11 mouse cellular contexts compared by ENCODE assay signal in the genomic region with DNA sequence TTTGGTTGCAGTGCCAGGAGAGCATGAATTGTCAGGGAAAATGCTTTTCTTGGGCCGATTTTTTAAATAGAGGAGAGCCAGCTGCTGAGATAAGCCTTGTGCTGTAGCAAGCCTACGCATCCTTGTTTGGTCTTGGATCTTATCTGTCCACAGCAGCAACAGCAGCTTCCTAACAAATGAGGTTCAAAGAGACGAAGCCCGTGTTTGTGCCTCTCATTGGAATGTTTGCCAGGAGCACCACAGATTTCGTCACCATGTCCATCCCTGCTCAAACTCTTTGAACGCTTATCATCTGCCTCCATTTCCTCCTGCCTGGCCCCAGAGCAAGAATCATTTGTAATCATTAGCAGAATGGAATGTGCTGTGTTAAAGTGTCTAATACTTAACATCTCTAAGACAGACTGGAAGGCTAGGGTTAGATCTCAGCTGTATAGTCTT. TPM values are rescaled to one million over a fixed set of nuclear protein-coding genes. Genes with fewer than 3 reads are reported as not detected.
DNase-seq lines count a peak whose midpoint lies in the region; ATAC-seq and TF ChIP-seq lines count a peak whose summit lies in the region.
"Had no signal": no experiment of that assay in that cellular context is flagged by ENCODE, and none has a peak within 500 bp of the region (broad histone marks: within the 10 kb centered on the region; RNA-seq: fewer than 3 reads in every experiment).

No protein-coding gene starts in this region.

- no peaks in the 10 kb centered on the region for H3K9me3 ChIP-seq in liver, postnatal 0 days (ENCODE audit: low read length)
- no peaks in the 10 kb centered on the region for H3K9me3 ChIP-seq in hindbrain, embryonic 11.5 days (ENCODE audit: control insufficient read depth, low read length)
- H3K9me3 ChIP-seq in hindbrain, embryonic 16.5 days (ENCODE audit: control insufficient read depth, low read length): no peaks in the 10 kb centered on the region
- H3K9me3 ChIP-seq in midbrain, embryonic 15.5 days: no peaks in the 10 kb centered on the region

- H3K4me3 ChIP-seq in heart, adult 2 months: no peak overlapping the region
- H3K4me3 ChIP-seq in liver, postnatal 0 days (ENCODE audit: low read depth, low read length): no peak overlapping the region
- no peak overlapping the region for H3K4me3 ChIP-seq in hindbrain, embryonic 11.5 days (ENCODE audit: low read depth, low read length)
- no peak overlapping the region for H3K4me3 ChIP-seq in hindbrain, embryonic 16.5 days (ENCODE audit: low read length)
- no peak overlapping the region for H3K4me3 ChIP-seq in midbrain, embryonic 15.5 days
- H3K4me3 ChIP-seq: limb, embryonic 13.5 days had no signal

- TF ChIP-seq POLR2A in heart, adult 2 months (IDR thresholded peaks at IDR 0.05; ENCODE audit: insufficient read depth, low read depth, low read length): no peak

- TF ChIP-seq EP300 in heart, adult 2 months (IDR thresholded peaks at IDR 0.05; ENCODE audit: insufficient read depth, low read depth, low read length): no peak
- TF ChIP-seq EP300 in liver, postnatal 0 days (IDR thresholded peaks at IDR 0.05; ENCODE audit: low read depth): peak; percentile 44; the same call in 1 of the 2 replicates

- no peaks in the 10 kb centered on the region for H3K79me2 ChIP-seq in heart, adult 2 months (replicated peaks; ENCODE audit: control insufficient read depth, insufficient read depth, low read length)

- peaks cover 5% of the 10 kb centered on the region for H3K4me1 ChIP-seq in heart, adult 2 months (ENCODE audit: control insufficient read depth, insufficient read depth, low read length)
- peaks cover 10% of the 10 kb centered on the region for H3K4me1 ChIP-seq in liver, postnatal 0 days (ENCODE audit: insufficient read depth)
- no peaks in the 10 kb centered on the region for H3K4me1 ChIP-seq in hindbrain, embryonic 11.5 days (replicated peaks; ENCODE audit: control insufficient read depth, insufficient read depth, low read length)
- no peaks in the 10 kb centered on the region for H3K4me1 ChIP-seq in hindbrain, embryonic 16.5 days (ENCODE audit: control insufficient read depth, insufficient read depth, low read depth, low read length)
- no peaks in the 10 kb centered on the region for H3K4me1 ChIP-seq in midbrain, embryonic 15.5 days

- H3K27ac ChIP-seq in heart, adult 2 months: peak overlapping the region; percentile 9; the same call in 1 of the 2 replicates
- H3K27ac ChIP-seq in liver, postnatal 0 days (ENCODE audit: low read depth): 0 out of 2 replicates have a peak overlapping the region, but pooled peaks have one; percentile 39
- no peak overlapping the region for H3K27ac ChIP-seq in hindbrain, embryonic 11.5 days (ENCODE audit: low read depth, low read length)
- H3K27ac ChIP-seq in hindbrain, embryonic 16.5 days (ENCODE audit: low read depth, low read length): no peak overlapping the region
- H3K27ac ChIP-seq in midbrain, embryonic 15.5 days: no peak overlapping the region
- H3K27ac ChIP-seq: limb, embryonic 13.5 days had no signal

- peak; percentile 13 to 45 for DNase-seq in adrenal gland, adult (ENCODE audit: inconsistent age in 2 of 2, low spot score in 1 of 2)
- DNase-seq in adrenal gland, adult 18-20 months (ENCODE audit: low spot score in 2 of 2): no peak
- DNase-seq in heart, adult 2 months: peak; percentile 35 to 64
- peak; percentile 69 for DNase-seq in kidney, adult 18-20 months
- DNase-seq in liver, postnatal 0 days: peak; percentile 58
- DNase-seq in hindbrain, embryonic 11.5 days (ENCODE audit: low spot score): no peak

- no peaks in the 10 kb centered on the region for H3K27me3 ChIP-seq in heart, adult 2 months (ENCODE audit: control insufficient read depth, insufficient read depth, low read length)
- no peaks in the 10 kb centered on the region for H3K27me3 ChIP-seq in liver, postnatal 0 days (ENCODE audit: insufficient read depth, low read length)
- no peaks in the 10 kb centered on the region for H3K27me3 ChIP-seq in hindbrain, embryonic 11.5 days (ENCODE audit: control insufficient read depth, insufficient read depth, low read length)
- H3K27me3 ChIP-seq in hindbrain, embryonic 16.5 days (replicated peaks; ENCODE audit: control insufficient read depth, insufficient read depth, low read length): no peaks in the 10 kb centered on the region
- H3K27me3 ChIP-seq in midbrain, embryonic 15.5 days (replicated peaks): no peaks in the 10 kb centered on the region

- 18% methylated on average over 6 of the region's 6 CpGs for WGBS in heart, adult 2 months
- WGBS in liver, postnatal 0 days (ENCODE audit: insufficient replicate concordance): 13% methylated on average over 6 of the region's 6 CpGs
- WGBS in hindbrain, embryonic 11.5 days: 64% methylated on average over 6 of the region's 6 CpGs
- WGBS in hindbrain, embryonic 16.5 days: 65% methylated on average over 6 of the region's 6 CpGs
- WGBS in midbrain, embryonic 15.5 days: 68% methylated on average over 6 of the region's 6 CpGs

- intact Hi-C loops in heart, adult 2 months (cut with DNase I): no loop called here

- H3K36me3 ChIP-seq in heart, adult 2 months (ENCODE audit: control insufficient read depth, insufficient read depth, low read length): no peaks in the 10 kb centered on the region
- no peaks in the 10 kb centered on the region for H3K36me3 ChIP-seq in liver, postnatal 0 days (replicated peaks; ENCODE audit: insufficient read depth, low read length)
- no peaks in the 10 kb centered on the region for H3K36me3 ChIP-seq in hindbrain, embryonic 11.5 days (ENCODE audit: control insufficient read depth, insufficient read depth, low read length)
- H3K36me3 ChIP-seq in hindbrain, embryonic 16.5 days (ENCODE audit: control insufficient read depth, insufficient read depth, low read length): no peaks in the 10 kb centered on the region
- no peaks in the 10 kb centered on the region for H3K36me3 ChIP-seq in midbrain, embryonic 15.5 days (replicated peaks)
- H3K36me3 ChIP-seq: limb, embryonic 13.5 days had no signal

- no peak overlapping the region for H3K4me2 ChIP-seq in liver, postnatal 0 days (ENCODE audit: low read depth, low read length)
- H3K4me2 ChIP-seq in hindbrain, embryonic 11.5 days (replicated peaks; ENCODE audit: low read depth, low read length): no peak overlapping the region
- H3K4me2 ChIP-seq in hindbrain, embryonic 16.5 days (ENCODE audit: low read length): no peak overlapping the region
- H3K4me2 ChIP-seq in midbrain, embryonic 15.5 days: no peak overlapping the region
- H3K4me2 ChIP-seq: limb, embryonic 13.5 days had no signal

- ATAC-seq in liver, postnatal 0 days: peak; percentile 91
- no peak for ATAC-seq in hindbrain, embryonic 11.5 days (ENCODE audit: low FRiP score)
- ATAC-seq in hindbrain, embryonic 16.5 days: no peak
- no peak for ATAC-seq in midbrain, embryonic 15.5 days (replicated peaks)

- H3K9ac ChIP-seq in heart, adult 2 months (ENCODE audit: low read depth, low read length): no peak overlapping the region
- H3K9ac ChIP-seq in liver, postnatal 0 days (replicated peaks): no peak overlapping the region
- no peak overlapping the region for H3K9ac ChIP-seq in hindbrain, embryonic 11.5 days (ENCODE audit: low read depth, low read length)
- H3K9ac ChIP-seq in hindbrain, embryonic 16.5 days (ENCODE audit: low read depth, low read length): no peak overlapping the region
- no peak overlapping the region for H3K9ac ChIP-seq in midbrain, embryonic 15.5 days
- H3K9ac ChIP-seq: limb, embryonic 13.5 days had no signal

- TF ChIP-seq CTCF in heart, adult 2 months (IDR thresholded peaks at IDR 0.05): no peak
- TF ChIP-seq CTCF in liver, postnatal 0 days (IDR thresholded peaks at IDR 0.05; ENCODE audit: low read depth): no peak

RNA-seq across cellular contexts. Expression of a gene that starts 40.3 kb away (rescaled TPM):
- 1 to 10 TPM; 2.4 to 3.5 TPM for total RNA-seq in adrenal gland, adult 18-20 months (2021)
- total RNA-seq in heart, adult 2 months (2021): 1 to 10 TPM; 5.4 to 5.9 TPM
- 4.5 and 15.8 TPM in 2 replicates for polyA plus RNA-seq in heart, adult 2 months (2012; rRNA removed)
- polyA plus RNA-seq in liver, postnatal 0 days (2015; fragmentation: Nextera tagmentation; extraction: Ambion mirVana): 45.1 and 60.8 TPM in 2 replicates
- polyA plus RNA-seq in hindbrain, embryonic 11.5 days (2014; fragmentation: Nextera tagmentation; extraction: Ambion mirVana): 34.7 and 37.4 TPM in 2 replicates
- polyA plus RNA-seq in hindbrain, embryonic 16.5 days (2015; fragmentation: Nextera tagmentation; extraction: Ambion mirVana): 119 and 132 TPM in 2 replicates
- 135 and 137 TPM in 2 replicates for polyA plus RNA-seq in midbrain, embryonic 15.5 days (2015; fragmentation: Nextera tagmentation; extraction: Ambion mirVana)
- total RNA-seq: common myeloid progenitor, adult 5-6 weeks; granulocyte monocyte progenitor cell, adult 5-6 weeks had no signal

Comparison
In these comparisons a context has a peak if more than half of its experiments do, and no peak if none do; other contexts are left out.
1. DNase-seq: peak in adrenal gland, adult (2 of 2), heart, adult 2 months (2 of 2), kidney, adult 18-20 months (single experiment) and liver, postnatal 0 days (single experiment); none in adrenal gland, adult 18-20 months (0 of 2) and hindbrain, embryonic 11.5 days (single experiment).
2. H3K27ac ChIP-seq: peak in heart, adult 2 months (single experiment) and liver, postnatal 0 days (single experiment); none in hindbrain, embryonic 11.5 days (single experiment), hindbrain, embryonic 16.5 days (single experiment) and midbrain, embryonic 15.5 days (single experiment).